Mouse (Mus musculus): ENCODE measurements around the gene Gm38655.
A peak's percentile ranks its signal among the peaks of the same experiment; 100 is the strongest.

Gm38655 gene

GRCm38 (mm10) chr17:25175411-25175810 lies at the start of gene Gm38655:
TSS of gene Gm38655 (minus strand) at chr17:25175471.
- DNase-seq = no peak

GRCm38 (mm10) chr17:25224586-25225222 lies 49.4 kb upstream of the Gm38655 start:
- DNase-seq = no peak

- DNase-seq = no peak
These were observed 47.8 kb upstream of the Gm38655 start for GRCm38 (mm10) chr17:25222951-25223601.

GRCm38 (mm10) chr17:25222504-25222940 lies 47.3 kb upstream of the Gm38655 start:
- DNase-seq = peak; percentile 42

- peak; percentile 63 for DNase-seq
These were observed 46.7 kb upstream of the Gm38655 start for GRCm38 (mm10) chr17:25221821-25222503.

- no peak for DNase-seq
These were observed 45.5 kb upstream of the Gm38655 start for GRCm38 (mm10) chr17:25220746-25221145.

GRCm38 (mm10) chr17:25219492-25220295 lies 44.4 kb upstream of the Gm38655 start:
- no peak for DNase-seq

- no peak for DNase-seq
These were observed 43.7 kb upstream of the Gm38655 start for GRCm38 (mm10) chr17:25218967-25219366.

- DNase-seq = no peak
These were observed 40.2 kb upstream of the Gm38655 start for GRCm38 (mm10) chr17:25215431-25215830.

- peak; percentile 42 for DNase-seq
These were observed 36.4 kb upstream of the Gm38655 start for GRCm38 (mm10) chr17:25211705-25212104.

- no peak for DNase-seq
These were observed 35.6 kb upstream of the Gm38655 start for GRCm38 (mm10) chr17:25210680-25211466.

- no peak for DNase-seq
These were observed 34.7 kb upstream of the Gm38655 start for GRCm38 (mm10) chr17:25210006-25210405.

- DNase-seq = no peak
These were observed 27.1 kb upstream of the Gm38655 start for GRCm38 (mm10) chr17:25202401-25202800.

GRCm38 (mm10) chr17:25189091-25189490 lies 13.8 kb upstream of the Gm38655 start:
- DNase-seq = no peak

- peak; percentile 67 for DNase-seq
These were observed 13.1 kb upstream of the Gm38655 start, which contains the start of gene Unkl for GRCm38 (mm10) chr17:25188150-25189031. TSS of gene Unkl (plus strand) at chr17:25188397.

GRCm38 (mm10) chr17:25187784-25188149 lies 12.5 kb upstream of the Gm38655 start:
- DNase-seq = no peak

GRCm38 (mm10) chr17:25184961-25185360 lies 9.7 kb upstream of the Gm38655 start:
- no peak for DNase-seq

- peak; percentile 98 for DNase-seq
These were observed 8.9 kb upstream of the Gm38655 start, which contains the start of gene BC003965 for GRCm38 (mm10) chr17:25184129-25184691. TSS of gene BC003965 (plus strand) at chr17:25184554.

- no peak for DNase-seq
These were observed 8.0 kb upstream of the Gm38655 start for GRCm38 (mm10) chr17:25183232-25183631.

GRCm38 (mm10) chr17:25172558-25172957 lies 2.7 kb downstream of the Gm38655 start:
- DNase-seq = no peak

GRCm38 (mm10) chr17:25169706-25170105 lies 5.6 kb downstream of the Gm38655 start:
- no peak for DNase-seq
